Mouse (Mus musculus): ENCODE data around the gene Gpr150. TPM values are rescaled to one million over a fixed set of nuclear protein-coding genes. Genes with fewer than 3 reads are reported as not detected.

Gpr150 gene
- polyA plus RNA-seq (2012; ENCODE audit: insufficient read depth, low replicate concordance), result 0.12 and 1.8 TPM in 2 replicates

DNA sequence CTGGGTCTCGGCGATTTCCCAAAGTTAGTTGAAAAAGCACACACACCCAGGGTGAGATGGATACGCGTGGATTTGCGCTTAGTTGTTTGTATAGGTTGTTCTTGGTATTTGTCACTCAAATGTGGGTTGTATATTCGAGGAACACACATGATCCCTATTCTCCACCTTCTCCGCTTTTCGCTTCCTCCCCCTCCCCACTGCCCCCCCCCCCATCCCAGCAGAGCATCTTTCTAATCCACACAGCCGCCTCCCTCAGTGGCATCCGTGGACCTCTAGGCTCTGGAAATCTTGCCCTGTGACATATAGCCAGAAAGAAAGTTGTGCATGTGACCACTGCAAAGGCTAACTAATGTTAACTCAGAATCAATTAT is at the start of gene Gpr150:
TSS of gene Gpr150 (minus strand) at position 101 of the 371 bp plus-strand sequence.
- TF ChIP-seq FLI1 (IDR thresholded peaks at IDR 0.05; ENCODE audit: low read length) (no peak), GATA1 (IDR thresholded peaks at IDR 0.05; ENCODE audit: borderline replicate concordance, low read length) (no peak)
- Histone ChIP-seq H3K36me3 (replicated peaks; ENCODE audit: low read length) (no peaks in the 10 kb centered on the region), H3K4me1 (peaks cover 17% of the 10 kb centered on the region), H3K27me3 (replicated peaks) (peaks cover 31% of the 10 kb centered on the region), H3K4me3 (replicated peaks) (peak within 1 kb of the TSS; percentile 92), H3K9me3 (no peaks in the 10 kb centered on the region)

DNA sequence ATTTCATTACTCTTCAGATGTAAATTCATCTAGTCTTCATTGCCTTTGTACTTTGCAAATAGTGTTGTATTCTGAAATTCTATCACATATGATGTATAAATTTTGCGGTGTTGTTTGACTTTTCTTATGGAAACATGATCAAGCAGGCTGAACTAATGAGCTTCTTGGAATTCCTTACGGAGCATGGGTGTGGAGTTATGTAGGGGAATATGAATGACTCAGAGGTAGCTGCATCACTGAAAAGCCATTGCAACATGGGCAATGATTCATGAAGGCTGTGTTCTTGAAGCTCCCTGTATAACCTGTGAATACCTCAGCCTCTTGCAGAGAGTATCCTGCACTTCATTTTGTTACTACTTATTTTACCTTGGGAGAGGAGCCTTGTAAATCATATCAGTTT is 45.2 kb upstream of the Gpr150 start:
- Histone ChIP-seq H3K27me3 (replicated peaks) (no peaks in the 10 kb centered on the region), H3K4me3 (replicated peaks) (no peak overlapping the region), H3K9me3 (no peaks in the 10 kb centered on the region), H3K4me1 (peaks cover 23% of the 10 kb centered on the region), H3K36me3 (replicated peaks; ENCODE audit: low read length) (peaks cover 36% of the 10 kb centered on the region)
- TF ChIP-seq FLI1 (IDR thresholded peaks at IDR 0.05; ENCODE audit: low read length) (no peak), GATA1 (IDR thresholded peaks at IDR 0.05; ENCODE audit: borderline replicate concordance, low read length) (no peak)

DNA sequence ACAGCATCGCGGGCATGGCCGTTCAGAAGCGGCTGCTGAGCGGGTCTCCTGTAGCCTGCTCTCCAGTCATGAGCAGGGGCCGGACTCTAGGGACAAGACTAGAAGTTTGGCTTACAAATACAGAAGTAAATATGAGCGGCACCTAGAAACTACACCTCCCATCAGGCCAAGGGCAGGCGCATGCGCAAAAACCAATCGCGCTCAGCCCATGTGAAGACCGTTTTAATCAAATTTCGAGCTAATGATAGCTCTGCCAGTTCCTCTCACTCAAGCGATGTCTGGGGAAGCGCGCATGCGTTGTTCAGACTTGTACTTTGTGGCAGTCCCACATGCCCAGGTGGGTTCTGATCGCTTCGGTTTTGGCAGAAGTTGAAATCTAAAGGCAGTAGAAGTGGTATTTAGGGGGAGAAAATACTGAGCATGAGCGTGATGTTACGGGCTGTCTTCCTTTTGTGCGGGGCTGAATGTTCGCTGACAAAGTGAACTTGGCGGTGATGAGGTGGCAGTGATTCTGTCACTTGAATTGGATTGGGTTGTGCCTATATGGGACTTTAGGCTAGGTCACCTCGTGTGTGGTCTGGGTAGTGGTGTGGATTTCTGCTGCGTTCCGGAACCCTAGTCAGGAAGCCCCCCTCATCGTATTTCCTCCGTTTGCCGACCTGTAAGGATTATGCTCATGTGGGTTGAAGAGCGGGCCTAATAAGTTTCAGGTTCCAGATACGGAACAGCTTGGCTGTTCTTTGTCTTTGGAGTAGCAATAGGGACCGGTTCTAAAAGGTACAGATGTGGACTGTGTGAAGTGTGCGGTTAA is 41.9 kb upstream of the Gpr150 start, which contains the start of the genes Arsk and Ttc37:
TSS of gene Arsk (minus strand) at position 168 of the 811 bp plus-strand sequence.
TSS of gene Ttc37 (plus strand) at position 242 of the 811 bp plus-strand sequence.
- no peak for TF ChIP-seq GATA1 (IDR thresholded peaks at IDR 0.05; ENCODE audit: borderline replicate concordance, low read length)
- no peak for TF ChIP-seq FLI1 (IDR thresholded peaks at IDR 0.05; ENCODE audit: low read length)
- no peaks in the 10 kb centered on the region for H3K9me3 ChIP-seq
- peaks cover 35% of the 10 kb centered on the region for H3K36me3 ChIP-seq (replicated peaks; ENCODE audit: low read length)
- no peaks in the 10 kb centered on the region for H3K27me3 ChIP-seq (replicated peaks)
- peaks cover 24% of the 10 kb centered on the region for H3K4me1 ChIP-seq
- H3K4me3 ChIP-seq (replicated peaks), result peak within 1 kb of the TSS; percentile 98

DNA sequence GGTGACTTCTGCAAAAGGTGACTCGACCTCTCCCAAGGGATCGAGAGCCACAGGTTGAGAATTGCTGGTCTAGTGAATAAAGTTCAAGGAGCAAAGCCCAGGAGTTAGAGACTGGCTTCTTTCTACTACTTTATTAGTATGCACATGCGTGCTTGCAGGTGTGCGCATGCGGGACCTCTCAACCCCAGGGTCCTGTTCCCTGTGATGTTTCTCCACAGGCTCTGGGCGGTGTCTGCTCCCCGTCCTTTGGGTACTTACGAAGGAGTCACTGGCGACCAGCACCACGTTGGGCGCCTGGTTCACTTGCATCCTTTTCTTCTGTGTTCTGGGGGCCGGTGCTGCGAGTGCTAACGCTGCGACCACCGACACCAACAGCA is 41.3 kb upstream of the Gpr150 start:
- Histone ChIP-seq H3K4me1 (peaks cover 24% of the 10 kb centered on the region), H3K27me3 (replicated peaks) (no peaks in the 10 kb centered on the region), H3K36me3 (replicated peaks; ENCODE audit: low read length) (peaks cover 31% of the 10 kb centered on the region), H3K9me3 (no peaks in the 10 kb centered on the region), H3K4me3 (replicated peaks) (peak overlapping the region; percentile 98)
- no peak for TF ChIP-seq FLI1 (IDR thresholded peaks at IDR 0.05; ENCODE audit: low read length)

DNA sequence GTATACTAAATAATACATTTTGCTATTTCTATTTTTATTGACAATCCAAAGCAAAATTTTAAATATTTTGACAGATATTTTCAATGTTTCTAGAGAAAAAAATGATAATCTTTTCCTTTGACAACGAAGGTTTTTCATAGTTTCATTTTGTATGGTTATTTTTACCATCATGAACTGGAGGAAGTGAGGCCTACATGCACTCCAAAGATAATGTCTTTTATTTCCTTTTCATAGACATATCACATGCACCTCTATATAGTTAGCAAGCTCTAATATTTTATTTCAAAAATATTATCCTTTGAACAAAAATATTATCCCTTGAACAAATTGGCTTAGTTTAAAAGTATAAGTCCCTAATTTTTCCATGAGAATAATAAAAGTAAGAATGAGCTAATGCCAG is 17.5 kb upstream of the Gpr150 start:
- Histone ChIP-seq H3K9me3 (no peaks in the 10 kb centered on the region), H3K36me3 (replicated peaks; ENCODE audit: low read length) (peaks cover 5% of the 10 kb centered on the region), H3K27me3 (replicated peaks) (no peaks in the 10 kb centered on the region), H3K4me3 (replicated peaks) (no peak overlapping the region), H3K4me1 (peaks cover 12% of the 10 kb centered on the region; the same call in 1 of the 2 replicates)
- TF ChIP-seq FLI1 (IDR thresholded peaks at IDR 0.05; ENCODE audit: low read length) (no peak), GATA1 (IDR thresholded peaks at IDR 0.05; ENCODE audit: borderline replicate concordance, low read length) (no peak)

DNA sequence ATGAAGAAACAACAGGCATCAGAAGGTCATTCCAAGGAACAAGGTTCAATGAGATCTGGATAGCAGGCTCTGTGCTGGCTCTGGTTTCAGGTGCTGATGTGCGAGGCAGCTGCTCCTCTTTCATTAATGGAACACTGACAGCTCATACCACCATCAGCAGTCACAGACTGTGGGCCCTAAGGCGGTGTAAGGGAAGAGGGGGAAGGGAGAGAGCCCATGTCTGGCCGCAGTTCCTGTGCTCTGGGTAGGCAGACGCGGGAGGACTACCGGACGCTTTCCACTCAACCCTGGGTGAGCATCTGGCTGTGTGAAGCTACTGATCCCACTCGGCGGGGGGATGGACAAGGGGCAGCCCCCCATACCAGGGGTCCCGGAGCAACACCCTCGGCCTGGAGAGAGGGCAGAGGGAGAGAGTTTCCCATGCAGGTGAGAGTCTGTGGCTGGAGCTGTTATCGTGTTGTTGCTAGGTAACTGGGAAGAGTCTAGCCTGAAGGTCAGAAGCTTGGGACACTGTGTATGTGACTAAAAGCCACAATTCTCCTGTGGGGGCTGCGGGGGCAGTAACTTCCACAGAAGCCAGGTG is 7.7 kb upstream of the Gpr150 start:
- TF ChIP-seq GATA1 (IDR thresholded peaks at IDR 0.05; ENCODE audit: borderline replicate concordance, low read length) (no peak), FLI1 (IDR thresholded peaks at IDR 0.05; ENCODE audit: low read length) (no peak)
- peaks cover 3% of the 10 kb centered on the region; the same call in 1 of the 2 replicates for H3K4me1 ChIP-seq
- no peaks in the 10 kb centered on the region for H3K9me3 ChIP-seq
- peaks cover 35% of the 10 kb centered on the region for H3K36me3 ChIP-seq (replicated peaks; ENCODE audit: low read length)
- no peaks in the 10 kb centered on the region for H3K27me3 ChIP-seq (replicated peaks)
- H3K4me3 ChIP-seq (replicated peaks), result no peak overlapping the region

DNA sequence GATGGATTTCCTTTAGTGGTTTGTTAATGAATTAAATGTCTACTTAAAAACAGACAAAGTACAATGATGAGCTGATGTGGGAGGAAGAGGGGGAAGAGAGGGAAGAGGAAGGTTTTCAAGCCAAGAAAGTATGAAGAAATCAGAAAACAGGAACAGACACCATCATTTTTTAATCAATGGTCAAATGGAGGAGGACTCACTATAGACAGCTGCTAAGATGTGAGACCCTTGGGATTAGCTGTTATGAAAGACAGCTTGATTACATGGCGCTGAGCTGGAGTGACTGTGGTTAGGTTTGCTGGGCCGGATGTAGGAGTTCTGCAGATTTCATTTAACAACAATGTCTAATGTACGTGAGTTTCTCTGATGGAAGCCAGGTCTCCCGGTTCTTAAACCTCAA is 6.8 kb upstream of the Gpr150 start:
- Histone ChIP-seq H3K36me3 (replicated peaks; ENCODE audit: low read length) (peaks cover 31% of the 10 kb centered on the region), H3K27me3 (replicated peaks) (no peaks in the 10 kb centered on the region), H3K4me1 (peaks cover 3% of the 10 kb centered on the region; the same call in 1 of the 2 replicates), H3K9me3 (no peaks in the 10 kb centered on the region), H3K4me3 (replicated peaks) (no peak overlapping the region)
- no peak for TF ChIP-seq FLI1 (IDR thresholded peaks at IDR 0.05; ENCODE audit: low read length)
- no peak for TF ChIP-seq GATA1 (IDR thresholded peaks at IDR 0.05; ENCODE audit: borderline replicate concordance, low read length)

DNA sequence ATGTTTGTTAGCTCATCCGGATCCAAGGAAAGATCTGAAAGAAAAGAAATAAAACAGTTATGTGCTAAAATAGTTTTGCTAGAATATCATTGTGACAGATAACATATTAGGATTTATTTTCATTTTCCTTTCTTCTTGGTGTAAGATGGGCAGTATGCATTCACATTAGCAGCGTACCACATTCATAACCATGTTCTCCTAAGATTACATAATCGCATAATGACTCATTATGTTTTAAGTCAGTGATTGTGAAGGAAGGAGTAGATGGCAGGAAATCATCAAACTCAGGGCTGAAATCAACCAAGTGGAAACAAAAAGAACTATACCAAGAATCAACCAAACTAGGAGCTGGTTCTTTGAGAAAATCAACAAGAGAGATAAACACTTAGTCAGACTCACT is 5.8 kb upstream of the Gpr150 start:
- Histone ChIP-seq H3K9me3 (no peaks in the 10 kb centered on the region), H3K4me3 (replicated peaks) (no peak overlapping the region), H3K27me3 (replicated peaks) (no peaks in the 10 kb centered on the region), H3K36me3 (replicated peaks; ENCODE audit: low read length) (peaks cover 31% of the 10 kb centered on the region), H3K4me1 (peaks cover 3% of the 10 kb centered on the region; the same call in 1 of the 2 replicates)
- TF ChIP-seq GATA1 (IDR thresholded peaks at IDR 0.05; ENCODE audit: borderline replicate concordance, low read length) (no peak), FLI1 (IDR thresholded peaks at IDR 0.05; ENCODE audit: low read length) (no peak)

DNA sequence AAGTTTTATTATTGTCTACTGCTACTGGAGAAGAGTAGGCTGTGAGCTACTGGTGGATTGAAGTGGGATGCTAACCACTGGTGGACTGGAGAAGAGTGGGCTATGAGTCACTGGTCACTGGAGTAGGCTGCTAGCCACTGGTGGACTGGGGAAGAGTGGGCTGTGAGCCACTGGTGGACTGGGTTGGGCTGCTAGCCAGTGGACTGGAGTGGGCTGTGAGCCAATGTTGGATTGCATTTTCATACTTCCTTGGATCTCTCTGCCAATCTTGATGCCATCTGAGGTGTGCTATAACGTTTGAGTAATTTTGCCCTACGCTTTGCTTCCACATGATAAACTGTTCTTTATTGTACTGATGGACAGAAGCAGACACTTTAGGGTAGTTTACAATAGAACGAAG is 5.3 kb upstream of the Gpr150 start:
- no peak overlapping the region for H3K4me3 ChIP-seq (replicated peaks)
- peaks cover 3% of the 10 kb centered on the region for H3K27me3 ChIP-seq (replicated peaks)
- TF ChIP-seq FLI1 (IDR thresholded peaks at IDR 0.05; ENCODE audit: low read length) (no peak), GATA1 (IDR thresholded peaks at IDR 0.05; ENCODE audit: borderline replicate concordance, low read length) (no peak)
- peaks cover 3% of the 10 kb centered on the region; the same call in 1 of the 2 replicates for H3K4me1 ChIP-seq
- peaks cover 31% of the 10 kb centered on the region for H3K36me3 ChIP-seq (replicated peaks; ENCODE audit: low read length)
- no peaks in the 10 kb centered on the region for H3K9me3 ChIP-seq

DNA sequence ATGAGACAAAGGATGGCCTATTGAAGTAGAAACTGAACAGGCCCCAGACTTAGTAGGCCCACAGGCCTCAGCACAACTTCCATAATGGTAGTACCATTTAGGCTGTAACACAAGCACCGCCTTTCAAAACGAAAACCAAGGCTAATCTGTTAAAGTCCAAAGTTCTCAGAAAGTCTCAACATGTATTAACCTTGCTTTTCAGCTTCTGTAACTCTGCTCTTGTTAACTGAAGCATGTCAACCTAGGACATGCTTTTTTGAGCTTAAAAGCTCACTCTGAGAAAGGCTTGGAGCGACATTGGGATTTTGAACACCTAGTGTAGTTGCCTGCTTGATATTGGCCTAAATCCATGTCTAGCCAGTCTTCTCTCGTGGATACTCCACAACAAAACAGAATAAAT is 2.8 kb upstream of the Gpr150 start:
- H3K27me3 ChIP-seq (replicated peaks), result peaks cover 24% of the 10 kb centered on the region
- peaks cover 20% of the 10 kb centered on the region for H3K4me1 ChIP-seq
- TF ChIP-seq GATA1 (IDR thresholded peaks at IDR 0.05; ENCODE audit: borderline replicate concordance, low read length) (no peak), FLI1 (IDR thresholded peaks at IDR 0.05; ENCODE audit: low read length) (no peak)
- H3K9me3 ChIP-seq, result no peaks in the 10 kb centered on the region
- H3K36me3 ChIP-seq (replicated peaks; ENCODE audit: low read length), result peaks cover 13% of the 10 kb centered on the region
- no peak overlapping the region for H3K4me3 ChIP-seq (replicated peaks)

Measured in megakaryocyte, embryonic 14.5 days (primary cell).